Mouse (Mus musculus) lung, postnatal 10 days (tissue): ENCODE measurements at regions not wholly inside any gene's neighbourhood (a gene's known extent, or its start where the extent isn't known, plus 50 kb on each side); places are given as distances from the start of the nearest gene placed in this dataset.
"Not testable (repeated sequence)": the region's sequence is repeated elsewhere in the genome, so short reads cannot be mapped to it uniquely, and the experiment has no call there.

Experiments
- DNase-seq: peaks from one replicate; pipeline ENCODE4 v3.0.0; 2021

DNA sequence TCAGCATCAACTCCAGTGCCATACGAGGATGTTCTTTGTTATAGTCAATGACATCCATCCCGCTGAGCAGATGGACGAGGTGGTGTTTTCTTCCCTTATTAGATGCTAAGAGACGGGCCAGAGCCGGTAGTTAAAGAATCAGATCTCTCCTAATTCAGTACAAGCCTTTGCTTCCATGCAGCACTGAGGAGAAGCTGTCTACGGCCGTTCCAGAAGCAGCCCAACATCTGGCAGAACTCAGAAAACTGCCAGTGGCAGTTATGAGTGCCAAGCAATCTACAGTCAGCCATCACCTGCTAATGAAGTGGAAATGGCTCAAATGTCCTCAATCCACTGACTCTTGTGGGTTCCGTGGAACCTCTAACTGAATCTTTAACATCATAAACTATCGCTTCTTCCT lies 141.3 kb upstream of the Fam3c start:
- DNase-seq, result peak; percentile 34

DNA sequence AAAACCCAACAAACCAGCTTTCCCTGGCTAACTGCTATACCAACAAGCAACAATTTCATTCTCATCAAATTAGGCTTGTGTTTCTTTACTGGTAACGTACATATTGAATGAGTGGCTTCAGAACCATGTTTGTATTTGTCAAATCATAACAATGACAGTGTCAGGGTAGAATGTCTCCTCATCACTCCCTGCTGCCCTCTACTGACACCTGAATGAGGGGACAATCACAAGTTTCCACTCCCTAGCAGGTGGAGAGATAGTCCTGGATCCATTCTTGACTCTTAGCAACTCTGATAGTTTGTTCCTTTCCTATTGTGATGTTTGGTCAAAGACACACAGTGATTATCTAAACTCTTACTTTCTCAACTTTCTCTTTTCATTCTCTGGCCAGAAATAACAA lies 140.4 kb upstream of the Fam3c start:
- peak; percentile 10 for DNase-seq

DNA sequence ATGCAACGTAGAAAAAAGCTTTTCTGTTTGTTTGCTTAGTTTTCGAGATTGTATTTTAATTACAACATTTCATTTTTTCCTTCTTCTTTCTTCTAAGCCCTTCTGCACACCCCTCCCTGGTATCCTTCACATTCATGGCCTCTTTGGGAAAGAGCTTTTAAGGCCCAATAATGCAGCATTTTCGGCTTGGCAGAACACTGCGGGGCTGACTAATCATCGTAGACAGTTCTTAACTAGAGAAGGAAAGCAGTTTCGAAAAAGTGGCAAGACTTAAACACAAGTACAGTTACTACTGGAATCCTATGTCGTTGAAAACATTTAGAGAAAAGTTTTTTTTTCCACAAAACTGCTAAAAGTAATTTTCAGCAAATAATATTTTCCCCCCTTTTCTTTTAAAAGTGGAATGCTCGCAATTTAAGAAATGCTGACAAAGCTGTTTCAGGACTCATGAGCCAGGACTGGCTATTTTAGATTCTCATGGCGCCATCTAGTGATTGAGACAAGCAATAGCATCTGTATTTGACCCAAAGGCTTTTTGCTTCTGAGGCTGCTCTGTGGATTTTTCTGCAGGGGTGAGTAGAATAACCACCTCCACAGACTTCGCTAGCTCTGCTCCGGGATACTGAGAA lies 137.7 kb upstream of the Fam3c start:
- peak; percentile 47 for DNase-seq

DNA sequence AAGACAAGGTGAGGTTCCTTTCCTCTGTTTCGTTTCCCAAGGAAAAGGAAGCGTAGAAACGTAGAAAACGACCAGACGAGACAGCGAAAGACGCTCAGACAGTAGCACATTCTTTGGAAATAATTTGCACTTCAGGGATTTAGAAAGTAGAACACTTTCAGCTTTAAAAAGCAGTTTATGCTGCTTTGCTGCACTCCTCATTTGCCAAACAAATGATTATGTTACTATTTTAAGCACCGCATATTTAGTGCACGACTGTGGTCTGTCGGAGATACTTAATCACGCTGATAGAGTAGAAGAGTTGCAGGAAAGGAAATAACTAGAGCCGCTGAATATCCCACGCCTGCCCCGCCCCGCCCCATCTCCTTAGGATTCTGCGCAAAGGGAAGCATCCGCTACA lies 136.9 kb upstream of the Fam3c start:
- no peak for DNase-seq

DNA sequence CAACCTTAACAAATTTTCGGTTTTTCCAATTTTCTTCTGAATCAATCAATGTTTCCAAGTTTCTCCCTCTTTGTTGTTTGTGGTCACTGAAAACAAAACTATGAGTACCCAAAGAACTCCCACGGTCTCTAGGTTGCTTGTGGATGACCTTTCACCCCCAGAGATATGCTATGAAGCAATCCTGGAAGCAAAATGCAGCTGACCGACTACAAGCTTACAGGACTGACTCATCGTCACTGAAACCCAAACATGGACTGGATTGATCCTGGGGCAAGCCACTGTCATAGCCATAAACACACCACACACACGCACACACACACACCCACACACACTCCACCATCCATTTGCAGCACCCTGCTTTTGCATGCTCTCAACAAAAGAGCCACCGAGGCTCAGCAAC lies 134.7 kb upstream of the Fam3c start:
- no peak for DNase-seq

DNA sequence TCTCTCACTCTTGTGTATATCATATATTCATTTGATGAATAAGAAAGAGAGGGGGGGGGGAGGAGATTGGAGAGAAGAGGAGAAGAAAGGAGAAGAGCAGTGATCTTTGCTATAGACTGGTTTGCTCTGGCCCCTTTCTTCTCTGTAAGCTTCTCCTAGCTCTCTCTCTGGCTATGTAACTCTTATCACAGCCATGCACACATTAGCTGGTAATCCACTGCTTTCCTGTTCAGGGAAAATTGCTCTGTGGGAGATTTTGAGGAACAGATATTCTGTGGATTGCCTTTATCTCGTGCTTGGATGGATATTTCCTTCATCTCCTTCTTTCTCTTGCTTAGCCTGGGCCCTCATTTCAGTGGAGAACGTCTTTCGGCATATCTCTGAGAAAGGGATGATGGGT lies 131.4 kb upstream of the Fam3c start:
- no peak for DNase-seq

DNA sequence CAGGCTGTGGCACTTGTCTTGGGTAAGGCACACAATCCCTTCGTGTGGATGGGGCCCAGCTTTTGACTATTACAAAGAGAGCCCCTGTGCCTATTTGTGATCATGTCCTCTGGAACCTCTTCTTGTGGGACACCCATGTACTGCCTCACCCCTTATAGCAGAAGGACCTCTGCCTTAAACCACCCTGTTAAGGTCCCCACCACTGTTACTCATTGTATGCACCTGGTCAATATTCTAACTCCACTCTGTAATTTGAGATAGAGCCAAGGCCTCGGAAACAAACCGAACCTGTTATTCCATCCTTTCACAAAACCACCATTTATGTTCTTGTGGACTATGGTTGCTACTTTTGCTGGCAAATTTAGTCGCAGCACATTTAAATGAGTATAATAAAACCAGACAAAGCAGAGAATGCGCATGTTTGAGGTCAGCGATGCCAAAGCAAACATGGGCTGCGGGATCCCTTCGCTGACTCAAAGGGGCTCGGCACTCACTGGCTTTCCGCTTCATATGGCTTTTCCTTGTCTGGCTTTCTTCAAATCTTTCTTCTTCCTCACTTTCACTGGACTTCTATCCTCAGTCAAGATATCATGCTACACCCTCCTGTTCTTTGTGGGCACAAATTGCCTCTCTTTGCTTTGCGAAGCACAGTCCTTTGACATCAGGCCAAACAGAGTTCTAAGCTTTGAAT lies 129.9 kb upstream of the Fam3c start:
- no peak for DNase-seq

DNA sequence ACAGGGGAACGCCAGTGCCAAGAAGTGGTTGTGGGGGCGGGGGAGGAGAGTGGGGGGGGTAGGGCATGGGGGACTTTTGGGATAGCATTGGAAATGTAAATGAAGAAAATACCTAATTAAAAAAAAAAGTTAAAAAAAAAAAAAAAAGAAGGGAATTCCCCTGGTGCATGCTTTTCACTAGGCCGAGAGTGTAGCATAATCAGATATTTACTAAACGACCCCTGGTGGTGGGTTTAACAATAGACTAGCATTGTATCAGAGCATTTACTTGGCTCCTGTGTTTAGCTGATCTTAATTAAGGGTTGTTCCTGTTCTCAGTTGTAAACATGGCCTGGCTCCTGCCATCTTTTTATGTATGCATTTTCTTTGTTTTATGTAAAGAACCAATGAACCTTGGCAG lies 126.2 kb upstream of the Fam3c start:
- not testable (repeated sequence) for DNase-seq

DNA sequence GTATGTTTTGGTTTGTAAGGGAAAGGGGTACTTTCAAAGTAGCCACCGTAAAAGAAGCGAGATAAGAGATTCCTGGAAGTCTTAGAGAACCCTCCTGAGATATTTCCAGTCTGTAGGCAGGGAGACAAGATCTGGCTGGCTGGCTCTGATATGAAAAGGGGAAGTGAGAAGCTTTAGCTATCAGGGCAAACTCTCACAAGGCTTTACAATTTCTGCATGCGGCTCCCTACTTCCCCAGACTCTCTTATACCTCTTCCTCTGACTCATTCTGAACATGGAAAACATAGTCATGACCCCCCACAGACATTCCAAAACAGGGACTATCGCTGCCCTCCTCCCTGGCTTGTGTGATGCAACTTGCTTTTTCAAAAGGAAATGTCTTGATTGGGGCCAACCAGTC lies 118.6 kb upstream of the Fam3c start:
- DNase-seq, result no peak

DNA sequence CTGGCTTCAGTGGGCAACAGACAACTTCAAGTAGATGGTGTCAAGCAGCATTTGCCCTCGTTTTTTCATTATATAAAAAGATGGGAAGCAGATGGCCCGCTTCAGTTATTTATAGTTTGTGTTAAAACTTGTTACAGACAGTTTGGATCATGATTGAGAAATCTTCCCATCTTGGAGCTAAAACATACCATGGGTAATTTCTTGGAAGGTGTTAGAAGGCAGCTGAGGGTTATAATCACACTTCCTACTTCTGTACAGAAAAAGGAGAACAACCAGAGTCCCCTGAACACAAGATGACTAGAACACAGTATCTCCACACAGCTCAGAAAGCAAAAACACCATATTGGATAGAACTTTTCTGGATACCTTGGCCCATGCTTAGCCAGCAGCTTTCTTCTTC lies 118.0 kb upstream of the Fam3c start:
- no peak for DNase-seq

DNA sequence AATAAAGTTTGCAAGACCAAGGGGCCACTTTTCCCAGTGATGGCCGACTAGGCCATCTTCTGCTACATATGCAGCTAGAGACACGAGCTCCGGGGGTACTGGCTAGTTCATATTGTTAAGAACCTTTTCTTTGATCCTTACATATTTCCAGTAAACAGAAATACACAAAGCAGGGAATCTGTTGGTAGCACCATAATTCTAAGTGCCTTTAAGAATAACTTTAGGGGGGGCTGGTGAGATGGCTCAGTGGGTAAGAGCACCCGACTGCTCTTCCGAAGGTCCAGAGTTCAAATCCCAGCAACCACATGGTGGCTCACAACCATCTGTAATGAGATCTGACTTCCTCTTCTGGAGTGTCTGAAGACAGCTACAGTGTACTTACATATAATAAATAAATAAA lies 116.4 kb upstream of the Fam3c start:
- DNase-seq, result not testable (repeated sequence)

DNA sequence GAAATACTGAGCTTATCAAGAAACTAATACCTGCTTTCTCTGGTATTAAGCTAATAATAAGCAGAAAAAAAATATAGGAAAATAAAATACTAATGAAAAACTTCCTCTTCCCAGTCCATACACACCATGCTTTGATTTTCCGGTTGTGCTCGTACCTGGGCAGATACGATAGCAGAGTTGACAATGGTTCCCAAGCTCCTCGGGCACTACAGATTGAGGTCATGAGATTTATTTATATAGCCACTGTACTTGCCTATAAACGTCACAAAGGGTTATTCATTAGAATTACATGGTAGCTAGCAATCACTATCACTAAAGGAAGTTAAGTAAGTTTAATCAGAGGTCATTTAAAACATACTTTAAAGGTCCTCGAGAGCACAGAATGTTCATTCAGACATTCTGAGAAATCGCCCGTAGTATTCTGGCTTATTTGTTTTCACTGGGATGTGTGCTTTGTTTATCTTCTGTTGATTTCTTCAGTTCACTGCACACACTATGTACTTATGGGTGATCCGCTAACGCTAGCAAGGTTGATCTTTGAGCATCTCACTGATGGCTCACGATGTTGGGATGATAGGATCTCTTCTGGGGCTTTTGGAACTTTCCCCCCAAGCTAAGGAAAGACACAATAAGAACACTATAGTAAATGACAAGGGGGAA lies 111.4 kb upstream of the Fam3c start:
- DNase-seq, result no peak

DNA sequence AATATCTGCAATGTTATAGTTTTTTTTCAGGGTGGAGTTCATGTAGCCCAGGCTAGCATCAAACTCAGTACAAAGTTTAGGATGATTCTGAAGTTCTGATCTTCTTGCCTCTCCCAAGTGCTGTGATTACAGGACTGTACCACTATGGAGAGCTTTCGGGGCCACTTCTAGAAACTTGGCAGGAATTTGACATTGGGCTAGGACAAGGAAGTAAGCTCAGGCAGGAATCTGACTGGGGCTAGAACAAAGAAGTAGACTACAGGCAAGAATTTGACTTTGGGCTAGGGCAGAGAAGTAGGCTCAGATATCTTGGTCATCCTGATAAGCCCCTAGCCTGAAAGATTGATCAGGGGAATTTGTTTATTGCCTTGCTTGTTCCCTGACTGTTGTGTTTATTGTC lies 109.9 kb upstream of the Fam3c start:
- no peak for DNase-seq

DNA sequence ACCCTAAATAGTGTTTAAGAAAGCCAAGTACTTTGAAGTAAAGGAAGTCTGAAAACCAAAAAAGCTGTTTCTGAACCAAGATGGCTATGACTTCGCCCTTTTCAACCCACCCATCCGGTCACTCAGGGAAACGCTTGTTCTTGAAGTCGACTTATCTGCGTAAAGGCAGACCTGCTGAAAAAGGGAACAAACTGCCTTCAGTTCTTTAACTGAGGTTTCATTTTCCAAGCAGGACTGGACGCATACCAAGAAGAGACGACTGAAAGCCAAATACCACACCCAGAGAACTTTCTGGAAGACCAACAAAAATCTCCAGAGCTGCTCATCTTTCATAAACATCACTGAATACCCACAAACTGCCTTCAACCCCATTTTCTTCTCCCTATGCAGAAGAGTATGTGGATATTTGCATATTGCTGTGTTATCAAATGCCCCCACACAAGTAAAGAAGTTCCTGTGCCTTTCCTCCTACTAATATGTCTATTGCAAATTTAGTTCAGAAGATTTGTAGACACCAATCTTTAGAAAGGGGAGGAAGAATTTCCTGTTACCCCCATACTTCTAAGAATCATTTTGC lies 103.5 kb upstream of the Fam3c start:
- DNase-seq, result no peak

DNA sequence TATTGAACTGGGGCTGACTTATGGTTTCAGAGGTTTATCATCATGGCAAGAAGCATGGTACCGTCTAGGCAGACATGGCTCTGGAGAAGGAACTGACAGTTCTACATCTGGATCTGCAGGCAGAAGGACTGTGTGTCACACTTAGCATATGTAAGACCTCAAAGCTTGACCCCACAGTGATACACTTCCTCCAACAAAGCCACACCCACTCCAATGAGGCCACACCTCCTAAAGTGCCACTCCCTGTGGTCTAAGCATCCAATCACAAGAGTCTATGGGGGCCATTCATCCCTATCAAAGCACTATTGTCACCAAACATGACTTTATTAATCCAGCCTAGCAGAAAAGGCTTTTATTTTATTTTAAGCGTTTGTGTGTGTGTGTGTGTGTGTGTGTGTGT lies 96.2 kb upstream of the Fam3c start:
- DNase-seq, result no peak

DNA sequence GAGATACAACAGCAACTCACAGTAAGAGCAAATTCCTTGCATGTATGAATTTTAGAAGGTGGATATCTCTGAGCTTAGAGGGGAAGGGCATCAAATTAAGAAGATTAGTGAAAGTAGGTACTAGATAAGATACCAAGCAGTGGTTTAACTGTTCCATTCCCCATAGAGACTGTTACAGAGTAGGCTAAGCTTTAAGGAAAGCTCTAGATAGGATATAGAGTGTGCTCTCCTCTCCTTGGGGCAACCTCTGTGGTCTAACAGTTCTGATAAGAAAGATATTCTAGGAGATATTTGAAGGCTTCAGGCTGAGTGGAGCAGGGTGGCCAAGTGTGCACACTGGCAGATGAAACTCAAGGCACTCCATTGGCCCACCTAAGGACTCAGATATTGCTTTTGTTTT lies 94.5 kb upstream of the Fam3c start:
- no peak for DNase-seq

DNA sequence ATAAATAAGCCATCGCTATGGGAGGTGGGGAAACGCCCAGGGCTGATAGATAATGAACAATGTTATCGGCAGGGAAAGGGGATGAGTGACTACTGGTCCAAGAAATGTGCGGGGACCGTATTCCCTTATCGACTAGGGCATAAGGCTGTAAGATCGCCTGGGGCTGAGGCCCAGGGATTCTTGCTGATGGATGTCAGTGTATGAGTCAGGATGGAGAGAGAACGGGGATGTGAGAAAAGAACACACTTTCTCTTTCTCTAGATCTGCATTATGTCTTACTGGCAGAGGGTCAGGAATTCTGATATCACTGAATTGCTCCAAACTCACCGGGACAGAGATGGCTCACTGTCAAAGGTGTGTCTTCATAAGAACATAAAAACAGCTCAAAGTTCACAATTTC lies 92.9 kb upstream of the Fam3c start:
- no peak for DNase-seq

DNA sequence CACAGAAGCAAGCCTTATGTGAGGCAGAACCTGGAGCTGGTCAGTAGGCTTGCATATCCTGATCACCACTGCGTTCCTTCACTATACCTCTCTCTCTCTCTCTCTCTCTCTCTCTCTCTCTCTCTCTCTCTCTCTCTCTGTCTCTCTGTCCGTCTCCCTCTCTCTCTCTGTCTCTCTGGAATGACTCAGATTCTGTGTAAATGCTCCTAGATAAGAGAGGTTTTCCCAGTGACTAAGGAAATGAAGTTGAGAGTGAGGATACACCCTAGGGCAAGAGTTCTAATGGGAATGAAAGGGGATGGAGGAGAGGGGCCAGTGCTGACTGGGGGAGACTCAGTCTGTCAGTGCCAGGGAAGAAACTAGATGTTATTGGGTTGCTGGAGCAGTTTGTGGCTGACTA lies 91.6 kb upstream of the Fam3c start:
- DNase-seq, result no peak

DNA sequence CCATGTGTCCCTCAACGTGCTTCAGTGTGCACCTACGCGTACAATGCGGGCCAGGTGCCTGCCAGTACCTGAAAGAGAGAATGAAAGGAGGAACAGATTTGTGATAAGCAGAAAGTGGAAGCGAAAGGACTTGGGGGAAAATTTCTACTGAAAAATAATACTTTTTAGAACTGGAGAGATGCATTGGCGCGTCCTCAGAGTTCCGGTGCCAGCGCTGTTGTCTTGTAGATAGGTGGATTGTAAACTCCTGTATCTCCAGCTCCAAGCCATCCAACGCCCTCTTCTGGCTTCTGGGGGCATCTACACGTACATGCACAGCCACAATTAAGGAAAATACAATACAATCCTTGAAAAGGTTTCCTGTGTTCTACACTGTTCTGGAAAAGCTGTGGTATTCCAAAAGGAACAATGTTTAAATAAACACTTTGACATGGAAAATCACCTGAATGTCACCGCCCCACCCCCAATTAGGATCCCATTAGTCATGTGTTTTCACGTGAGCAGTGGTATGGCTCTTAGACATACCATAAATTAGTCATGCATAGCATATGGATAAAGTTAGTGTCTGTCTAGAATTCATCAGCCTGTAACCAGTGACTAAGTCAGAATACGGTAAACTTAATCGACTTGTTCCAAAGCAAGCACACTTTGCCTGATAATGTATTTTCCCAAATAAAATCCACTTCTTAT lies 90.7 kb upstream of the Fam3c start:
- DNase-seq, result no peak

DNA sequence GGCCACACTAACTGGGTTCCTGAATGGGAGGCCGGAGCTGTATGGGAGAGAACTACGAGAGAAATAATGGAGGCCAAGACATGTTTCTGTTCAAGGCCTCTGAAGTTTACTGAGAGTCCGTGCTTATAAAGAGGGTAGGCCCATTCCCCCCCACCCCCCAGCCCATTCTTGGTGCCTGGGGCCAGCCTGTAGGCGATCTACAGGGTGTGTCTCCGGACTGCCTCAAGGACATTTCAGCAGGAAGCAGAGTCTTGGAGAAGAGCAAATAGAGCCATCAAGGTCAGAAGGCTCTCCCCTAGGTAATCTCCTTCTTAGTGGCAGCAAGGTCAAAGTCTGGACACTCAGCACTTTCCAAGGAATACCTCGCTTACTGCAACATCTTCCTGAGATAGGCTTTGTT lies 88.8 kb upstream of the Fam3c start:
- DNase-seq, result not testable (repeated sequence)

DNA sequence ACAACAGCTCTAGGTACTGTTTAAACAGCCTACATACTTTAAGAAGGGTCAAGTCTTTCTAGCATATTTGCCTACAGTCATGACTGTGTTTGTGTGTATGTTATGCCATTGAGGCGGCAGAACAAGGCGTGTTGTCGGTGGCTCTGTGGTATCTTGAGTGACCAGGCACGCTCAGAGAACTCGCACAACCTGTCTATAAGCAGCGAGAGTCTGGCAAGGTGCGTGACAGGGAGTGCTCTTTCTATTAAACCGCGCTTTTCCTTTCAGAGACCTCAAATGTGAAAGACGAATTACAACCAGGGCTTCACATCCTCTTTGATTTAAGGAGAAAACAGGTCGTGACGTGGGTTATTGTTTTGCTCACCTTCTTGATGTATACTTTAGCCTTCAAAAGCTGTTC lies 88.2 kb upstream of the Fam3c start:
- no peak for DNase-seq

DNA sequence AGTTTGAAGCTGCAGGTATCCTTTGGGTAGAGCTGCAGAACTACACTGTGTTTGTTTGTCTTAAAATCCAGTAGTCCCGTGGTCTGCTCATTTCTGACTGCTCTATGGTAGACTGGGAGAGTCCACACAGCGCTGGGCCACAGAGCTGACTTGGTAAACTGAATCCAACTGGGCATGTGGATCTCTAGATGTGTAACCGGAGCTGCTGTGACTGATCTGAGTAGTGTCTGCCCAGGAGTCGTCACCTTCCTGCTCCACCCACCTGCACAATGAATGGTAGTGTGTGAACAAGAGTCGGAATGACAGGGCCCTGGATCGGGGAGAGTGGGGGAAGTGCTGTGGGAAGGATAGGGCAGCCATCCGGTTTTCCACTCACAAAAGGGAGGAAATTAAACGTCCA lies 87.5 kb upstream of the Fam3c start:
- DNase-seq, result no peak

DNA sequence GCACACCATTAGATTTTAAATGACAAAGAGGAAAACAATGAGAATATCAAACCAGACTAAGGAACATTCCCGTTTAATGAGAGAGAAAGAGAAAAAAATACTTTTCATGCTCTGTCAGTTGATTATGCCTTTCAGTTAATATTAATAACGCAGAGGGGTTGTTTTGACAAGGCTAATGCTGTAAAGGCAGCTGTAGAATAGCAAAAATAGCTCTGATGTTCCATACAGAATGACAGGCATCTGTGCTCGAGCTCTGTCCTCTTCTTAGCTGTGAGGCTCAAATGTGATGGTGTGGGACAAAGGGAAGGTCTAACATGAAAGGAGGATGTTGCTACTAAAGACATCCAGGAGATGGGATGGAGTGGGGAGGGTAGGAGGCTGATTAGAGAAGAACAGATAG lies 87.1 kb upstream of the Fam3c start:
- no peak for DNase-seq

DNA sequence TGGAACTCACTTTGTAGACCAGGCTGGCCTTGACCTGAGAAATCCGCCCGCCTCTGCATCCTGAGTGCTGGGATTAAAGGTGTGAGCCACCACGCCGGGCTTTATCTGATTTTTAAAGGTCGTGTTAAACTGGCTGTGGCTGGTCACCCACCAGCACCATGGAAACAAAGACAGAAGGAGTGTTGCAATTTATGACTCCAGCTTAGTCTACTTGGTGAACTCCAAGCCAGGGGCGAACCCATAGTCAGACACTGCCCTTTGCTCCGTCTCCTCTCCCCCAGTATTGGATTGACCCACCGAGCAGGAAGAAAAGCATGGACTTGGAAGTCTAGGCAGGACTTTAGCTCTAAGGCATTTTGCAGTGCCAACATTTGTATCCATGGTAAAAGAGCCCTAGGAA lies 86.5 kb upstream of the Fam3c start:
- DNase-seq, result no peak
